Mouse (Mus musculus) lung, adult 10 weeks (tissue): ENCODE measurements around the gene Myo16. TPM values are rescaled to one million over a fixed set of nuclear protein-coding genes. Genes with fewer than 3 reads are reported as not detected.

Experiments used
- polyA plus RNA-seq: library from polyadenylated mRNA; stranded (reverse); fragments of 350-450 nt; fragmentation: Illumina TruSeq; extraction: RNeasy Lipid Tissue Mini Kit (QIAGEN cat#74804); gene quantifications from one replicate; pipeline ENCODE4 v1.2.3, GENCODE M21; 2014; ENCODE audit warnings: low read depth, low replicate concordance; ENCODE audit not compliant: insufficient read depth

The Myo16 gene
- polyA plus RNA-seq = 0.15 TPM

GRCm38 (mm10) chr8:10153611-10154438 lies at the start of gene Myo16:
TSS of gene Myo16 (plus strand) at chr8:10153911.

Other genes starting within 250 kb of the Myo16 start
- gene Lig4, start 176.2 kb upstream of the Myo16 start, polyA plus RNA-seq = 2.0 TPM
- gene Abhd13, start 176.2 kb upstream of the Myo16 start, polyA plus RNA-seq = 10.9 TPM
- gene Tnfsf13b, start 147.4 kb upstream of the Myo16 start, polyA plus RNA-seq = 18.8 TPM